Mouse (Mus musculus): Measurements from ENCODE around the gene Iqcf5.
"Not testable (repeated sequence)": the region's sequence is repeated elsewhere in the genome, so short reads cannot be mapped to it uniquely, and the experiment has no call there.

- TF ChIP-seq POLR2A (IDR thresholded peaks at IDR 0.05; ENCODE audit: low read depth, low read length); CTCF (IDR thresholded peaks at IDR 0.05; ENCODE audit: extremely low read depth, insufficient read length, insufficient replicate concordance, low read depth, low read length): not testable (repeated sequence)
Measured at GRCm38 (mm10) chr9:106487602-106488001, 26.8 kb upstream of the Iqcf5 start.

Measured in small intestine, adult 2 months (tissue).